Mouse (Mus musculus) heart, postnatal 4 days (tissue): ENCODE data around the gene Ttc21a. TPM values are rescaled to one million over a fixed set of nuclear protein-coding genes. Genes with fewer than 3 reads are reported as not detected.

ENCODE experiments used
- DNase-seq: peaks from one replicate; pipeline ENCODE4 v3.0.0; 2021
- total RNA-seq, 2 experiments: library from RNA; stranded (reverse); gene quantifications; 2 replicates each; pipeline ENCODE4 v1.2.3; 2021

Gene Ttc21a
- under 1 TPM in 1 of 2 experiments, not detected in 1; 0.07 TPM for total RNA-seq

GRCm38 (mm10) chr9:119937005-119937773 is at the start of gene Ttc21a, which contains the start of gene Gorasp1:
Gene Ttc21a, plus strand, starts transcription at chr9:119937606.
Gene Gorasp1, minus strand, starts transcription at chr9:119937565.
- peak; percentile 97 for DNase-seq

GRCm38 (mm10) chr9:119888843-119889246 is 48.6 kb upstream of the Ttc21a start:
- no peak for DNase-seq

- no peak for DNase-seq
Measured at GRCm38 (mm10) chr9:119889446-119889845, 48.0 kb upstream of the Ttc21a start.

GRCm38 (mm10) chr9:119890692-119891091 is 46.7 kb upstream of the Ttc21a start:
- DNase-seq, result peak; percentile 30

GRCm38 (mm10) chr9:119893881-119894280 is 43.5 kb upstream of the Ttc21a start:
- DNase-seq, result no peak

GRCm38 (mm10) chr9:119894339-119895009 is 42.9 kb upstream of the Ttc21a start, which contains the start of gene Wdr48:
Gene Wdr48, plus strand, starts transcription at chr9:119894878.
- peak; percentile 98 for DNase-seq

GRCm38 (mm10) chr9:119895040-119895721 is 42.2 kb upstream of the Ttc21a start:
- DNase-seq, result peak; percentile 57

- no peak for DNase-seq
Measured at GRCm38 (mm10) chr9:119899446-119899845, 38.0 kb upstream of the Ttc21a start.

GRCm38 (mm10) chr9:119902410-119903151 is 34.8 kb upstream of the Ttc21a start:
- DNase-seq, result no peak

GRCm38 (mm10) chr9:119908708-119909107 is 28.7 kb upstream of the Ttc21a start:
- no peak for DNase-seq

GRCm38 (mm10) chr9:119909931-119910330 is 27.5 kb upstream of the Ttc21a start:
- DNase-seq, result no peak

- DNase-seq, result no peak
Measured at GRCm38 (mm10) chr9:119913087-119913838, 24.1 kb upstream of the Ttc21a start.

- no peak for DNase-seq
Measured at GRCm38 (mm10) chr9:119919858-119920257, 17.5 kb upstream of the Ttc21a start.

GRCm38 (mm10) chr9:119923462-119923861 is 13.9 kb upstream of the Ttc21a start:
- DNase-seq, result no peak

- DNase-seq, result no peak
Measured at GRCm38 (mm10) chr9:119925120-119925657, 12.2 kb upstream of the Ttc21a start.

GRCm38 (mm10) chr9:119925729-119926128 is 11.7 kb upstream of the Ttc21a start:
- no peak for DNase-seq

- DNase-seq, result no peak
Measured at GRCm38 (mm10) chr9:119926497-119926896, 10.9 kb upstream of the Ttc21a start.

GRCm38 (mm10) chr9:119932358-119932757 is 5.0 kb upstream of the Ttc21a start:
- no peak for DNase-seq

GRCm38 (mm10) chr9:119933675-119934074 is 3.7 kb upstream of the Ttc21a start:
- no peak for DNase-seq

- no peak for DNase-seq
Measured at GRCm38 (mm10) chr9:119938496-119938895, 1.1 kb downstream of the Ttc21a start.

- no peak for DNase-seq
Measured at GRCm38 (mm10) chr9:119939646-119940045, 2.2 kb downstream of the Ttc21a start.
